Mouse (Mus musculus) heart, postnatal 0 days (tissue): ENCODE results near the gene Frmd4b.
A peak's percentile ranks its signal among the peaks of the same experiment; 100 is the strongest.

Experiments used
- CTCF ChIP-seq: IDR thresholded peaks from 2 replicates; pipeline ENCODE4 v1.5.1; 2016; ENCODE audit warnings: antibody characterized with exemption, control low read depth, low read depth
- EP300 ChIP-seq: IDR thresholded peaks from 2 replicates; pipeline ENCODE4 v1.6.1; 2016; ENCODE audit warnings: antibody characterized with exemption, low read depth

DNA sequence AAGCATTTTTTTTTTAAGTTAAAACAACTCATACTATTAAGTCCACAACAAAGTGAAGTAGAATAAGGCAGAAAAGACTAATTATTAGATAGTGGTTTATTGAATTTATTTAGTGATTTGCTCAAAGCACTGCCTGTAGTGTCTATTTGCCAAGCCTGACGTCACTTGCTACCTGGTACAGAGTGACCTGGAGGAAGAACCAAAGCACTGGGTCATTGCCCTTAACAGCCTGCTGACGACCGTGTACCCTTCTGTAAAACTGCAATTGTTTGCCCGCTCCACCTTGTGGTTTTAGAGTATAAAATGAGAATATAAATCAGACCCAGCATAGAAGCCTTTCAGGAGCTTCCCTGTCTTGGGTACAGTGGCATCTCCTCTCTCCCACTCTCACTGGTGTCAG, 355.1 kb downstream of the Frmd4b start:
- no peak for TF ChIP-seq EP300
- peak; percentile 15; the same call in 1 of the 2 replicates for TF ChIP-seq CTCF
